Mouse (Mus musculus): ENCODE results near the gene Inha. TPM values are rescaled to one million over a fixed set of nuclear protein-coding genes. Genes with fewer than 3 reads are reported as not detected.

The Inha gene
- polyA plus RNA-seq, 1 experiment from 2014 or later, result 4.1 TPM

Other genes starting within 250 kb of the Inha start
- gene Ptprn, start 242.6 kb upstream of the Inha start, polyA plus RNA-seq (2015; fragmentation: Nextera tagmentation; extraction: Ambion mirVana), result 0.45 and 1.0 TPM in 2 replicates
- gene Resp18, start 228.7 kb upstream of the Inha start, polyA plus RNA-seq (2015; fragmentation: Nextera tagmentation; extraction: Ambion mirVana), result 0.18 and 2.4 TPM in 2 replicates
- 108 and 123 TPM in 2 replicates for gene Dnpep, start 189.1 kb upstream of the Inha start, polyA plus RNA-seq (2015; fragmentation: Nextera tagmentation; extraction: Ambion mirVana)
- 374 and 419 TPM in 2 replicates for gene Des, start 146.7 kb upstream of the Inha start, polyA plus RNA-seq (2015; fragmentation: Nextera tagmentation; extraction: Ambion mirVana)
- gene Speg, start 131.8 kb upstream of the Inha start, polyA plus RNA-seq (2015; fragmentation: Nextera tagmentation; extraction: Ambion mirVana), result 44.5 and 54.4 TPM in 2 replicates
- 63.9 and 81.8 TPM in 2 replicates for gene Gmppa, start 71.1 kb upstream of the Inha start, polyA plus RNA-seq (2015; fragmentation: Nextera tagmentation; extraction: Ambion mirVana)
- 0.40 and 0.81 TPM in 2 replicates for gene Asic4, start 56.6 kb upstream of the Inha start, polyA plus RNA-seq (2015; fragmentation: Nextera tagmentation; extraction: Ambion mirVana)
- 23.9 and 36.6 TPM in 2 replicates for gene Chpf, start 27.8 kb upstream of the Inha start, polyA plus RNA-seq (2015; fragmentation: Nextera tagmentation; extraction: Ambion mirVana)
- gene Tmem198, start 27.5 kb upstream of the Inha start, polyA plus RNA-seq (2015; fragmentation: Nextera tagmentation; extraction: Ambion mirVana), result 0.39 and 0.80 TPM in 2 replicates
- 95.1 and 122 TPM in 2 replicates for gene Obsl1, start 625 bp upstream of the Inha start, polyA plus RNA-seq (2015; fragmentation: Nextera tagmentation; extraction: Ambion mirVana)
- 10.4 and 15.8 TPM in 2 replicates for gene Stk11ip, start 14.5 kb downstream of the Inha start, polyA plus RNA-seq (2015; fragmentation: Nextera tagmentation; extraction: Ambion mirVana)
- 28.9 and 33.4 TPM in 2 replicates for gene Slc4a3, start 39.2 kb downstream of the Inha start, polyA plus RNA-seq (2015; fragmentation: Nextera tagmentation; extraction: Ambion mirVana)

All from heart, embryonic 15.5 days (tissue).